Mouse (Mus musculus) layer of hippocampus, adult 11-12 months (tissue): Measurements from ENCODE around the gene Grb14.

Experiments
- DNase-seq: peaks from one replicate; pipeline ENCODE4 v3.0.0; 2022; ENCODE audit warnings: low spot score

The Grb14 gene

GRCm38 (mm10) chr2:64974549-64974948, 50.2 kb downstream of the Grb14 start:
- no peak for DNase-seq

- no peak for DNase-seq
Observed at GRCm38 (mm10) chr2:64973819-64974441, 50.9 kb downstream of the Grb14 start.

- DNase-seq, result no peak
Observed at GRCm38 (mm10) chr2:64973125-64973524, 51.7 kb downstream of the Grb14 start.

- DNase-seq, result no peak
Observed at GRCm38 (mm10) chr2:64971828-64972227, 53.0 kb downstream of the Grb14 start.

- no peak for DNase-seq
Observed at GRCm38 (mm10) chr2:64970992-64971391, 53.8 kb downstream of the Grb14 start.

GRCm38 (mm10) chr2:64966893-64967444, 57.8 kb downstream of the Grb14 start:
- no peak for DNase-seq

- DNase-seq, result no peak
Observed at GRCm38 (mm10) chr2:64966323-64966722, 58.5 kb downstream of the Grb14 start.

- DNase-seq, result peak; percentile 67
Observed at GRCm38 (mm10) chr2:64965227-64965864, 59.4 kb downstream of the Grb14 start.

GRCm38 (mm10) chr2:64962196-64962595, 62.6 kb downstream of the Grb14 start:
- no peak for DNase-seq

- DNase-seq, result no peak
Observed at GRCm38 (mm10) chr2:64961381-64961780, 63.4 kb downstream of the Grb14 start.

GRCm38 (mm10) chr2:64959657-64960056, 65.1 kb downstream of the Grb14 start:
- no peak for DNase-seq

GRCm38 (mm10) chr2:64955441-64955840, 69.3 kb downstream of the Grb14 start:
- no peak for DNase-seq

GRCm38 (mm10) chr2:64949210-64949609, 75.6 kb downstream of the Grb14 start:
- no peak for DNase-seq

GRCm38 (mm10) chr2:64948418-64949169, 76.2 kb downstream of the Grb14 start:
- DNase-seq, result peak; percentile 56

GRCm38 (mm10) chr2:64947484-64947883, 77.3 kb downstream of the Grb14 start:
- DNase-seq, result no peak

GRCm38 (mm10) chr2:64920879-64921278, 103.9 kb downstream of the Grb14 start:
- no peak for DNase-seq

GRCm38 (mm10) chr2:64915448-64915847, 109.3 kb downstream of the Grb14 start:
- DNase-seq, result peak; percentile 64

GRCm38 (mm10) chr2:64904877-64905276, 119.9 kb downstream of the Grb14 start:
- no peak for DNase-seq

GRCm38 (mm10) chr2:64897844-64898243, 126.9 kb downstream of the Grb14 start:
- peak; percentile 23 for DNase-seq

- no peak for DNase-seq
Observed at GRCm38 (mm10) chr2:64893233-64893632, 131.6 kb downstream of the Grb14 start.

- no peak for DNase-seq
Observed at GRCm38 (mm10) chr2:64887098-64887757, 137.6 kb downstream of the Grb14 start.

- DNase-seq, result peak; percentile 22
Observed at GRCm38 (mm10) chr2:64885696-64886095, 139.1 kb downstream of the Grb14 start.
